Mouse (Mus musculus): ENCODE measurements around the gene Bloc1s2.

DNA sequence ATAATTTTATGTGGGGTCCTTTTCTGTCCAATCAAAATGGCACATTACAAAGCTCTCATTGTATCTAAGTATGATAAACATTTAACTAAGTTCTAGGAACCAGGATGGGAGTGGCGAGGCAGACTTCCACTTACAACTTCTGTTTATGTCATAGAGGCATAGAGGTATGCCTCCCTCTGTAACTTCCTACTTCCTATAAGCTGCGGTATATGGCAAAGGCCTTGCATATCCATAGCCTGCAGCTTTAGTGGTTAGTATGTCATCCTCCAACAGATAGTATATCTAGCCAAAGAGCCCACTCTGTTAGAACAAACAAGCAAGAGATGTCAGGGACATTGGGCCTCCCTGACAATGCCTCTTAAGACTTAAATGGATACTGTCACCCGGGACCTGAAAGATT lies 30.5 kb upstream of the Bloc1s2 start:
- TF ChIP-seq CTCF (conservative IDR thresholded peaks at IDR 0.05; ENCODE audit: insufficient read depth, insufficient read length, low read depth, low read length), result no peak
- TF ChIP-seq POLR2A (IDR thresholded peaks at IDR 0.05; ENCODE audit: low read depth, low read length), result no peak

Measured in kidney, adult 2 months (tissue).